Mouse (Mus musculus): ENCODE measurements around the gene Slc17a8. TPM values are rescaled to one million over a fixed set of nuclear protein-coding genes. Genes with fewer than 3 reads are reported as not detected.

Gene Slc17a8
- polyA plus RNA-seq, 1 experiment from 2014 or later, result 0.09 TPM

- no peak overlapping the region for H3K9ac ChIP-seq
- no peaks in the 10 kb centered on the region for H3K9me3 ChIP-seq (replicated peaks)
- H3K4me3 ChIP-seq, result no peak overlapping the region
- H3K27me3 ChIP-seq (replicated peaks), result no peaks in the 10 kb centered on the region
- peak overlapping the region; percentile 26; the same call in 1 of the 2 replicates for H3K4me2 ChIP-seq
- H3K27ac ChIP-seq (ENCODE audit: poor library complexity, severe bottlenecking), result peak overlapping the region; percentile 43; the same call in 1 of the 2 replicates
- ATAC-seq (ENCODE audit: insufficient number of reproducible peaks, low FRiP score), result peak; percentile 84
- WGBS, result 11% methylated on average over 5 of the region's 5 CpGs
- no peaks in the 10 kb centered on the region for H3K36me3 ChIP-seq
- H3K4me1 ChIP-seq (replicated peaks), result peaks cover 54% of the 10 kb centered on the region
Observed at GRCm38 (mm10) chr10:89531194-89531634, 89.8 kb downstream of the Slc17a8 start.

- peak; percentile 56 for ATAC-seq (ENCODE audit: insufficient number of reproducible peaks, low FRiP score)
Observed at GRCm38 (mm10) chr10:89527054-89527453, 94.0 kb downstream of the Slc17a8 start.

GRCm38 (mm10) chr10:89525823-89526222 is 95.2 kb downstream of the Slc17a8 start:
- no peak for ATAC-seq (ENCODE audit: insufficient number of reproducible peaks, low FRiP score)
- Histone ChIP-seq H3K9ac (no peak overlapping the region), H3K9me3 (replicated peaks) (no peaks in the 10 kb centered on the region), H3K27me3 (replicated peaks) (no peaks in the 10 kb centered on the region), H3K36me3 (no peaks in the 10 kb centered on the region), H3K4me2 (no peak overlapping the region), H3K4me3 (no peak overlapping the region), H3K4me1 (replicated peaks) (peaks cover 32% of the 10 kb centered on the region), H3K27ac (ENCODE audit: poor library complexity, severe bottlenecking) (no peak overlapping the region)
- 86% methylated on average over 2 of the region's 2 CpGs for WGBS

More at GRCm38 (mm10) chr10:89527054-89527453, 94.0 kb downstream of the Slc17a8 start:
- Histone ChIP-seq H3K27ac (ENCODE audit: poor library complexity, severe bottlenecking) (peak overlapping the region; percentile 74), H3K4me2 (no peak overlapping the region), H3K9ac (no peak overlapping the region), H3K27me3 (replicated peaks) (no peaks in the 10 kb centered on the region), H3K36me3 (no peaks in the 10 kb centered on the region), H3K9me3 (replicated peaks) (no peaks in the 10 kb centered on the region), H3K4me3 (no peak overlapping the region), H3K4me1 (replicated peaks) (peaks cover 34% of the 10 kb centered on the region)
- 21% methylated on average over 5 of the region's 5 CpGs for WGBS

Other genes starting within 250 kb of the Slc17a8 start
- gene Gas2l3, start 177.3 kb downstream of the Slc17a8 start, polyA plus RNA-seq (2016; fragmentation: Nextera tagmentation; extraction: Ambion mirVana), result 27.4 and 28.1 TPM in 2 replicates
- 1.3 and 1.5 TPM in 2 replicates for gene Nr1h4, start 87.7 kb downstream of the Slc17a8 start, polyA plus RNA-seq (2016; fragmentation: Nextera tagmentation; extraction: Ambion mirVana)
- 7.1 TPM in 2 replicates for gene Scyl2, start 65.0 kb upstream of the Slc17a8 start, polyA plus RNA-seq (2016; fragmentation: Nextera tagmentation; extraction: Ambion mirVana)
- gene Actr6, start 111.0 kb upstream of the Slc17a8 start, polyA plus RNA-seq (2016; fragmentation: Nextera tagmentation; extraction: Ambion mirVana), result 27.4 and 27.7 TPM in 2 replicates
- 21.9 and 25.3 TPM in 2 replicates for gene Uhrf1bp1l, start 123.7 kb upstream of the Slc17a8 start, polyA plus RNA-seq (2016; fragmentation: Nextera tagmentation; extraction: Ambion mirVana)

Data from heart, embryonic 12.5 days (tissue).